Mouse (Mus musculus) CD4-positive, CD25-positive, alpha-beta regulatory T cell, adult 4 months (primary cell): Measurements from ENCODE around the gene Tmem253. TPM values are rescaled to one million over a fixed set of nuclear protein-coding genes. Genes with fewer than 3 reads are reported as not detected.

Source experiments
- ATAC-seq: one replicate; pipeline ENCODE4 v1.8.0; 2017
- polyA plus RNA-seq, 2 experiments: library from polyadenylated mRNA; unstranded; fragments of 100-300 nt; shearing (Covaris generic); gene quantifications; one replicate each; pipeline ENCODE4 v1.2.1; 2017

Gene Tmem253
- under 1 TPM in 1 of 2 experiments, not detected in 1; 0.63 TPM for polyA plus RNA-seq

- ATAC-seq, result no peak
These were observed at the start of gene Tmem253 for GRCm38 (mm10) chr14:52015445-52016100. Gene Tmem253 (plus strand): TSS chr14:52015658.

- no peak for ATAC-seq
These were observed 48.1 kb upstream of the Tmem253 start for GRCm38 (mm10) chr14:51967400-51967799.

- ATAC-seq, result no peak
These were observed 36.2 kb upstream of the Tmem253 start for GRCm38 (mm10) chr14:51979252-51979651.

- no peak for ATAC-seq
These were observed 32.2 kb upstream of the Tmem253 start for GRCm38 (mm10) chr14:51983251-51983650.

- ATAC-seq, result no peak
These were observed 31.6 kb upstream of the Tmem253 start for GRCm38 (mm10) chr14:51983855-51984246.

- ATAC-seq, result peak; percentile 49
These were observed 30.9 kb upstream of the Tmem253 start, which contains the start of gene Arhgef40 for GRCm38 (mm10) chr14:51984247-51985231. Gene Arhgef40 (plus strand): TSS chr14:51984719.

GRCm38 (mm10) chr14:51985301-51986152, 29.9 kb upstream of the Tmem253 start:
- peak; percentile 5 for ATAC-seq

- ATAC-seq, result no peak
These were observed 29.3 kb upstream of the Tmem253 start for GRCm38 (mm10) chr14:51986153-51986505.

- ATAC-seq, result no peak
These were observed 28.3 kb upstream of the Tmem253 start for GRCm38 (mm10) chr14:51987177-51987576.

GRCm38 (mm10) chr14:51988731-51989130, 26.7 kb upstream of the Tmem253 start:
- ATAC-seq, result no peak

- no peak for ATAC-seq
These were observed 25.9 kb upstream of the Tmem253 start for GRCm38 (mm10) chr14:51989461-51989970.

GRCm38 (mm10) chr14:51994453-51994852, 21.0 kb upstream of the Tmem253 start:
- ATAC-seq, result no peak

GRCm38 (mm10) chr14:51995219-51995871, 20.1 kb upstream of the Tmem253 start:
- ATAC-seq, result no peak

- no peak for ATAC-seq
These were observed 19.1 kb upstream of the Tmem253 start for GRCm38 (mm10) chr14:51996231-51996841.

- ATAC-seq, result no peak
These were observed 18.6 kb upstream of the Tmem253 start for GRCm38 (mm10) chr14:51996866-51997265.

- ATAC-seq, result no peak
These were observed 18.0 kb upstream of the Tmem253 start for GRCm38 (mm10) chr14:51997483-51997882.

- ATAC-seq, result peak; percentile 85
These were observed 11.4 kb upstream of the Tmem253 start for GRCm38 (mm10) chr14:52003981-52004495.

GRCm38 (mm10) chr14:52005141-52005540, 10.3 kb upstream of the Tmem253 start:
- ATAC-seq, result no peak

GRCm38 (mm10) chr14:52005616-52006015, 9.8 kb upstream of the Tmem253 start:
- ATAC-seq, result no peak

- ATAC-seq, result no peak
These were observed 9.2 kb upstream of the Tmem253 start for GRCm38 (mm10) chr14:52006241-52006640.

GRCm38 (mm10) chr14:52006771-52007170, 8.7 kb upstream of the Tmem253 start:
- ATAC-seq, result no peak
